Mouse (Mus musculus) liver, adult 2 months (tissue): ENCODE results near the gene Smg6. TPM values are rescaled to one million over a fixed set of nuclear protein-coding genes. Genes with fewer than 3 reads are reported as not detected.
A peak's percentile ranks its signal among the peaks of the same experiment; 100 is the strongest.

Experiments used
- DNase-seq: peaks from one replicate; pipeline ENCODE4 v3.0.0-alpha.2; 2011; ENCODE audit warnings: low read depth, low spot score; ENCODE audit errors: extremely low read depth
- H3K27ac ChIP-seq: fragments of 200-500 bp; replicated peaks from 2 replicates; pipeline ENCODE4 v1.5.1; 2012; ENCODE audit warnings: low read depth, mild to moderate bottlenecking, control low read depth, inconsistent platforms, low read length; ENCODE audit not compliant: insufficient read depth
- H3K27me3 ChIP-seq: fragments of 200-500 bp; 2 replicates; pipeline ENCODE4 v1.6.1; 2012; ENCODE audit warnings: mild to moderate bottlenecking, moderate library complexity, low read length, inconsistent platforms; ENCODE audit not compliant: control insufficient read depth, insufficient read depth
- H3K36me3 ChIP-seq: fragments of 200-500 bp; 2 replicates; pipeline ENCODE4 v1.6.1; 2012; ENCODE audit warnings: low read length, inconsistent platforms; ENCODE audit not compliant: control insufficient read depth, insufficient read depth
- H3K4me1 ChIP-seq: fragments of 200-500 bp; 2 replicates; pipeline ENCODE4 v1.6.1; 2011; ENCODE audit warnings: low read length; ENCODE audit not compliant: control insufficient read depth, insufficient read depth
- H3K4me3 ChIP-seq: fragments of 200-500 bp; 2 replicates; pipeline ENCODE4 v1.5.1; 2011; ENCODE audit warnings: low read depth, mild to moderate bottlenecking, control low read depth, low read length, moderate library complexity; ENCODE audit not compliant: insufficient read depth
- H3K79me2 ChIP-seq: fragments of 200-500 bp; 2 replicates; pipeline ENCODE4 v1.6.1; 2012; ENCODE audit warnings: inconsistent platforms, mild to moderate bottlenecking, low read length, moderate library complexity; ENCODE audit not compliant: control insufficient read depth, insufficient read depth
- H3K9ac ChIP-seq: fragments of 200-500 bp; 2 replicates; pipeline ENCODE4 v1.6.1; 2012; ENCODE audit warnings: low read depth, mild to moderate bottlenecking, control low read depth, inconsistent platforms, low read length
- CTCF ChIP-seq: fragments of 200-500 bp; IDR thresholded peaks from 2 replicates; pipeline ENCODE4 v1.5.1; 2011; ENCODE audit warnings: low read depth, low read length, control low read depth
- POLR2A ChIP-seq: fragments of 200-500 bp; IDR thresholded peaks from 2 replicates; pipeline ENCODE4 v1.6.1; 2011; ENCODE audit warnings: low read length, control low read depth; ENCODE audit not compliant: insufficient read depth; ENCODE audit errors: extremely low read depth
- WGBS: fragments of 180-500 bp; shearing (Covaris S2); methylation state at CpG from one replicate; pipeline ENCODE4 v1.1.7; 2018; 5-methylcytosine and 5-hydroxymethylcytosine counted together
- polyA plus RNA-seq: library from polyadenylated mRNA; depleted of rRNA; stranded (reverse); fragments of >200 nt; gene quantifications from 2 replicates; pipeline ENCODE4 v1.2.3, GENCODE M21; 2012
- total RNA-seq: library from RNA; depleted of rRNA; stranded (reverse); fragments of >200 nt; gene quantifications from 2 replicates; pipeline ENCODE4 v1.2.3, GENCODE M21; 2014

The Smg6 gene
- total and polyA plus RNA-seq, 2 experiments: 12.8 to 16.6 TPM

DNA sequence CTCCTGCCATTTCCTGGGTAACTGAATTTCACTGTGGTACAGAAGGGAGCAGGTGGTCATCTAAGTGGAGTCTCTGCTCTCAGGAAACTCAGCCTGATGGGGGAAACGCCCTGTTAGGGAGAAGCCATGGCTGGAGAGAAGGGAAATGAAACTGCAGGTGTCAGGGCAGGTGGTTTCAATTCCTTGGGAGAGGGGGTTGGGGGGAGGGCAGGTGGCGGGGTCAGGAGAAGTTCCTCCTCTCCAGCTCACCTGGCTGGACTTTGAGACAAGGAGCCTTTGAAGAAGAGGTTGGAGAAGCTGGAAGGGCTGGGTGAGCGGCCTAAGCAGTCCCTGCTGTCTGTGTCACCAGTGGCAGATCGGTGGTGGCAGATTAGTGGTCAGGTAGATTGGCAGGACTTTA lies 280.7 kb downstream of the Smg6 start:
- Histone ChIP-seq H3K79me2 (peaks cover 27% of the 10 kb centered on the region), H3K27me3 (no peaks in the 10 kb centered on the region), H3K4me3 (no peak overlapping the region), H3K27ac (no peak overlapping the region), H3K9ac (no peak overlapping the region), H3K4me1 (peaks cover 31% of the 10 kb centered on the region), H3K36me3 (no peaks in the 10 kb centered on the region)
- no peak for DNase-seq
- WGBS: 95% methylated on average over 4 of the region's 4 CpGs
- no peak for TF ChIP-seq CTCF

DNA sequence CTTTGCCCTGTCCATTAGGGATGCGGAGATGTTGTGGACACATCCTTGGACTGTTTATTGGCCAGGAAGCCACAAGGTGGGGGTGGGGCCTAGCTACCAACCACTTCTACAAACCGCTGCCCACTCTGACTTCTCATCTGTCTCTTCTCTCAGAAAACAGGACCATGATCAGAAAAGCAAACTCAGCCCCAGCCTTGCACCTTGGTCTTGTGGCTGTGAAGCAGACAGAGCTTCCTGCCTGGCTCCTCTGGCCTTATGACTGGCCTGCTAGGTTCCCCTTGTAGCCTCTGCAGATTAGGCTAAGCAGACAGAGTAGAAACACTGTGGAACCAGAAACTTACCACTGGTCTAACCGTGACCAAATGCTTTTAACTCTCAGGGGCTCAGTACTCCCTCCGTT lies 283.7 kb downstream of the Smg6 start:
- H3K27me3 ChIP-seq: no peaks in the 10 kb centered on the region
- WGBS: 75% methylated on average over 4 of the region's 4 CpGs
- DNase-seq: no peak
- no peak overlapping the region for H3K27ac ChIP-seq
- H3K79me2 ChIP-seq: peaks cover 19% of the 10 kb centered on the region
- H3K36me3 ChIP-seq: no peaks in the 10 kb centered on the region
- TF ChIP-seq POLR2A: no peak
- no peak for TF ChIP-seq CTCF
- peaks cover 24% of the 10 kb centered on the region for H3K4me1 ChIP-seq
- no peak overlapping the region for H3K9ac ChIP-seq
- no peak overlapping the region for H3K4me3 ChIP-seq

DNA sequence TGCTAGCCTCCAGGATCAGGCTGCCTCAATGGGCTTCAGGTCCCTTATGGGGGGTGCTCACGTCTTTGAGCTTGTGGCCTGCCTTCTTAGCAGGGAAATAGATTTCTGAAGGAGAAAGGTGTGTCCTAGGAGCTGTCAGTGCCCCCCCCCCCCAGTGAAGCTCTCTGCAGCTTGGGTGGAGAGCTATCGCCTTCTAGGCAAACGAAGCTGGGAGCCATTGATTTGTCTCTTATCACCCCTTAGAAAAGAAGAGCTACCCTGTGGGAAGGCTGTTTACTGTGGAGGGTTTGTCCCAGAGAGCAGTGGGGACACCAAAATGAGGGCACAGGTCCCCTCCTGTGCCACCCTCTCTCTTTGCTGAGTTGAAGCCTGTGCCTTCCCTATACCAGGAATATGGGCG lies 284.5 kb downstream of the Smg6 start:
- Histone ChIP-seq H3K36me3 (no peaks in the 10 kb centered on the region), H3K4me1 (peaks cover 24% of the 10 kb centered on the region), H3K9ac (no peak overlapping the region), H3K79me2 (peaks cover 16% of the 10 kb centered on the region), H3K27ac (no peak overlapping the region), H3K4me3 (no peak overlapping the region), H3K27me3 (no peaks in the 10 kb centered on the region)
- 47% methylated on average over 4 of the region's 4 CpGs for whole genome bisulfite sequencing
- TF ChIP-seq CTCF: no peak
- TF ChIP-seq POLR2A: no peak
- DNase-seq: no peak

DNA sequence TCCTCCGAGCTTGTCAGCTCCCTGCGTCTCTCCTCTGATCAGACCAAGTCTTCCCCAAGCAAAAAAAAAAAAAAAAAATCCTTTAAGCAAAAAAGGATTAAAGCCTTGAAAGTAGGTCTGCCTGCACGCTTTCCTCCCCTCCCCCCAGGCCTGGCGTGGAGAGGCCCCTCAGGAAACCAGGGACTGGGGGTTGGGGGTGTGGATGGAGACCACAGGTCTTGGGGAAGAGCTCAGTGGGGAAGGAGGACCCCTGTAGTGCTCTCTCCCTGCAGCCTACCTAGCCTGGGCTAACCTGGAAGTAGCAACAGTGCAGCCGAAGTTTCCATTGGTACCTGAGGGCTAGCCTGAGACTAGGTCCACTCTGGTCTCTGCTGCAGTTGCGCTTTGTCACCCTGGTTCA lies 285.1 kb downstream of the Smg6 start:
- no peak for DNase-seq
- peaks cover 29% of the 10 kb centered on the region for H3K4me1 ChIP-seq
- 91% methylated on average over 6 of the region's 6 CpGs for WGBS
- no peak overlapping the region for H3K27ac ChIP-seq
- no peaks in the 10 kb centered on the region for H3K27me3 ChIP-seq
- TF ChIP-seq POLR2A: no peak
- TF ChIP-seq CTCF: no peak
- H3K79me2 ChIP-seq: peaks cover 13% of the 10 kb centered on the region
- H3K9ac ChIP-seq: no peak overlapping the region
- H3K4me3 ChIP-seq: no peak overlapping the region
- no peaks in the 10 kb centered on the region for H3K36me3 ChIP-seq

DNA sequence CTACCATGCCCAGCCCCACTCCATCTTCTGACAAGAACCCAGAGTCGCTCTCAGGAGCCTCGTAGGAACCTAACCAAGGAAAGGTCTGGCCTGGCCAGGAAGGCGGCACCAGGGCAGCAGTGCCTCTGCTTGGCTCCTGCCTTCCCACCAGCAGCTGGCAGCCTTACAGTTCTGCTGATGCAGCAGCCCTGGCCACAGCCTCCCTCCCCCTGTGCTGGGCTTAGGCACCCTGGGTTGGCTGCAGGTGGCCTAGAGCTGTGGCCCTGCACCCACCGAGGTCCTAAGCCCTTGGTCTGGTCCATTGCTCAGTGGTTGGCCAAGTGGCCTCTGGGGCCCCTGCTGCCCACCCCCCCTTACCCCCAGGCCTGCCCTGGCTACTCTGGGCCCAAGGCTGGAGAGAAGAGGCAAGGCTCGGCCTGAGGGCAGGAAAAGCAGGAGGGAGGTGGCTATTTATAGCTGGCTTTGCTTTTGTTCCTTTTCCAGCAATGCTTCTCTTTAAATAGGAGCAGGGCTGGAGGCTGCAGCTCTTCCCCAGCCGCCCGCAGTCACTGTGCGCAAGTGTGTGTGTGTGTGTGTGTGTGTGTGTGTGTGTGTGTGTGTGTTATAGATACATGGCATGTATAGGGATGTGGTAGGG lies 286.5 kb downstream of the Smg6 start:
- peaks cover 35% of the 10 kb centered on the region for H3K4me1 ChIP-seq
- H3K27me3 ChIP-seq: no peaks in the 10 kb centered on the region
- no peak for TF ChIP-seq POLR2A
- TF ChIP-seq CTCF: 0 out of 2 replicates have a peak, but pooled peaks have one; percentile 12
- H3K79me2 ChIP-seq: peaks cover 15% of the 10 kb centered on the region; the same call in 1 of the 2 replicates
- H3K9ac ChIP-seq: peak overlapping the region; percentile 28; the same call in 1 of the 2 replicates
- H3K36me3 ChIP-seq: no peaks in the 10 kb centered on the region
- peak overlapping the region; percentile 18; the same call in 1 of the 2 replicates for H3K27ac ChIP-seq
- H3K4me3 ChIP-seq: no peak overlapping the region
- DNase-seq: peak; percentile 49
- WGBS: 41% methylated on average over 8 of the region's 8 CpGs

DNA sequence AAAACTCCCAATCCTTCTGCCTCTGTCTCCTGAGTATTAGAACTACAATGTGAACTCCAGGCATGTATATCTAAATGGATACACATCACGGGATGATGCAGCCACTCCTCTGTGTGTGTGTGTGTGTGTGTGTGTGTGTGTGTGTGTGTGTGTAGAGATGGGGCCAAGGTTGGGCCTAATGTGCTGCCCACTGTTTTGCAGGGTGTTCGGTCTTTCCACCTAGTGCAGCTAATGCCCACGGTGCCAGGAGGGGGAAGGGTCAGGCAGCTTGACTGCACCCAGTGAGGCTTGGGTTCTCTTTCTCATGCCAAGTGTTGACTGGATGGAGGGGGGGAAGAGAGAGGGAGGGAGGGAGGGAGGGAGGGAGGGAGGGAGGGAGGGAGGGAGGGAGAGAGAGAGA lies 287.3 kb downstream of the Smg6 start:
- Histone ChIP-seq H3K79me2 (peaks cover 19% of the 10 kb centered on the region; the same call in 1 of the 2 replicates), H3K9ac (no peak overlapping the region), H3K27me3 (no peaks in the 10 kb centered on the region), H3K4me3 (no peak overlapping the region), H3K36me3 (no peaks in the 10 kb centered on the region), H3K4me1 (peaks cover 35% of the 10 kb centered on the region), H3K27ac (peak overlapping the region; percentile 47)
- peak; percentile 85 for DNase-seq
- 9% methylated on average over 2 of the region's 3 CpGs for WGBS
- no peak for TF ChIP-seq POLR2A
- no peak for TF ChIP-seq CTCF
